Mouse (Mus musculus): ENCODE measurements around the gene Tbx3. TPM values are rescaled to one million over a fixed set of nuclear protein-coding genes. Genes with fewer than 3 reads are reported as not detected.

Gene Tbx3
- polyA plus RNA-seq, 1 experiment = 16.8 TPM

GRCm38 (mm10) chr5:119638300-119638699, 32.2 kb upstream of the Tbx3 start:
- no peaks in the 10 kb centered on the region for H3K4me1 ChIP-seq (ENCODE audit: control insufficient read depth, insufficient read depth, low read length)
- TF ChIP-seq CTCF (IDR thresholded peaks at IDR 0.05; ENCODE audit: borderline replicate concordance, insufficient read depth, low read length) = no peak
- no peak for TF ChIP-seq POLR2A (IDR thresholded peaks at IDR 0.05; ENCODE audit: low read depth, low read length)
- no peak overlapping the region for H3K4me3 ChIP-seq (ENCODE audit: insufficient read depth, low read length)
- H3K27ac ChIP-seq (ENCODE audit: insufficient read depth, low read length) = no peak overlapping the region

DNA sequence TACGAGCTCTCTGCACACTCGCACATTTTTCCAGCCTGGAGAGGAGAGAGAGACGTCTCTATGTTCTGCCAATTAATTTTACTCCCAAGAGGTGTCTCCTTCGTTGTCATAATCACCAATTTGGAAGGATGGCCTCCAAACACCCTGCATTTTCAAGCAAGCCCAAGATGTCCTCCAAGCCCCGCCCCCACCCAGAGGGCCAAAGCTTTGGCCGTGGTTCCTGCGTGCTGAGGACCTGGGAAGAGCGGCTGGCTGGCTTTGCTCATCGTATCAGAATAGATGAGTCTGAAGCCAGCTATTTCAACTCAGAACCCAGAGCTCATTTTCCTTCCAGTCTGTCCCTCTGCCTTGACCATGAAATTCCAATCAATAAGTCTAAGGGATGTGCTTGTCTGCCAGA, 29.4 kb upstream of the Tbx3 start:
- no peak overlapping the region for H3K27ac ChIP-seq (ENCODE audit: insufficient read depth, low read length)
- TF ChIP-seq CTCF (IDR thresholded peaks at IDR 0.05; ENCODE audit: borderline replicate concordance, insufficient read depth, low read length) (no peak), POLR2A (IDR thresholded peaks at IDR 0.05; ENCODE audit: low read depth, low read length) (no peak)
- H3K4me1 ChIP-seq (ENCODE audit: control insufficient read depth, insufficient read depth, low read length) = no peaks in the 10 kb centered on the region
- H3K4me3 ChIP-seq (ENCODE audit: insufficient read depth, low read length) = no peak overlapping the region

DNA sequence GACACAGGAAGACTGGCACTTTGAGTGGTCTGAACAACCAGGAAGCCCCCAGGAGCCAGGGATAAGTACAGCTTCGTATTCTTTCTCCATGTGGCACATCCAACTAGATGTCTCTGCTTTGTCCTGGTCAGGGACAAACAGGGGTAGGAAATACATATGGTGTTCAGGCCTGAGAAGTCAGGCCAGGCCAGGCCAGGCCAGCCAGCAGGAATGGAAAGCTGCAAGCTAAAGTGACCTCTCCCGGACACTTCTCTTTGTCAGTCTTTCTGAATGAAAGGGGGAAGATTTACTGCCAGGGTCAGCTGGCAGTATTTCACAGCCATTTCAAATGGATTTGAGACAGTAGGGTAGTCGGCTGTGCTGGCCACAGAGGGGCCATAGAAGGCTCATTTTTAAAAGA, 28.8 kb upstream of the Tbx3 start:
- H3K27ac ChIP-seq (ENCODE audit: insufficient read depth, low read length) = no peak overlapping the region
- H3K4me1 ChIP-seq (ENCODE audit: control insufficient read depth, insufficient read depth, low read length) = no peaks in the 10 kb centered on the region
- TF ChIP-seq POLR2A (IDR thresholded peaks at IDR 0.05; ENCODE audit: low read depth, low read length) = no peak
- no peak for TF ChIP-seq CTCF (IDR thresholded peaks at IDR 0.05; ENCODE audit: borderline replicate concordance, insufficient read depth, low read length)
- H3K4me3 ChIP-seq (ENCODE audit: insufficient read depth, low read length) = no peak overlapping the region

DNA sequence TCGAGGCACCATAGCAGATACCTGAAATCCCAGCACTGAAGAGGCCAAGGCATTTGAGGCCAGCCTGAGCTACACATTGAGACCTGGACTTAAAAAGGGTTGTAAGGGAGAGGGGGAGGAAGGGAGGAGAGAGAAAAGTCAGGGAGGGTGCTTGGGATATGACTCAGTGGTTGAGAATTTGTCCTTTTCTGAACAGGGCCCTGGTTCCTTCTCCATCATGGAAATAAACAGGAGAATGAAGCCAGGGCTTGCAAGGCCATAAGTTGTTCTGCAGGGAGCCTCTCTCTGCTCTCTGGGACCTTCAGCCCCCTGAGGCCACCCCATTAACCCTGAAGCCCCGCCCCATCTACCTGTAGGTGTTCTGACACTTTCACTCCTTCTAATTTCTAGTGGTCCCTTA, 23.5 kb upstream of the Tbx3 start:
- H3K4me3 ChIP-seq (ENCODE audit: insufficient read depth, low read length) = no peak overlapping the region
- no peak for TF ChIP-seq CTCF (IDR thresholded peaks at IDR 0.05; ENCODE audit: borderline replicate concordance, insufficient read depth, low read length)
- no peak for TF ChIP-seq POLR2A (IDR thresholded peaks at IDR 0.05; ENCODE audit: low read depth, low read length)
- H3K4me1 ChIP-seq (ENCODE audit: control insufficient read depth, insufficient read depth, low read length) = no peaks in the 10 kb centered on the region
- H3K27ac ChIP-seq (ENCODE audit: insufficient read depth, low read length) = no peak overlapping the region

DNA sequence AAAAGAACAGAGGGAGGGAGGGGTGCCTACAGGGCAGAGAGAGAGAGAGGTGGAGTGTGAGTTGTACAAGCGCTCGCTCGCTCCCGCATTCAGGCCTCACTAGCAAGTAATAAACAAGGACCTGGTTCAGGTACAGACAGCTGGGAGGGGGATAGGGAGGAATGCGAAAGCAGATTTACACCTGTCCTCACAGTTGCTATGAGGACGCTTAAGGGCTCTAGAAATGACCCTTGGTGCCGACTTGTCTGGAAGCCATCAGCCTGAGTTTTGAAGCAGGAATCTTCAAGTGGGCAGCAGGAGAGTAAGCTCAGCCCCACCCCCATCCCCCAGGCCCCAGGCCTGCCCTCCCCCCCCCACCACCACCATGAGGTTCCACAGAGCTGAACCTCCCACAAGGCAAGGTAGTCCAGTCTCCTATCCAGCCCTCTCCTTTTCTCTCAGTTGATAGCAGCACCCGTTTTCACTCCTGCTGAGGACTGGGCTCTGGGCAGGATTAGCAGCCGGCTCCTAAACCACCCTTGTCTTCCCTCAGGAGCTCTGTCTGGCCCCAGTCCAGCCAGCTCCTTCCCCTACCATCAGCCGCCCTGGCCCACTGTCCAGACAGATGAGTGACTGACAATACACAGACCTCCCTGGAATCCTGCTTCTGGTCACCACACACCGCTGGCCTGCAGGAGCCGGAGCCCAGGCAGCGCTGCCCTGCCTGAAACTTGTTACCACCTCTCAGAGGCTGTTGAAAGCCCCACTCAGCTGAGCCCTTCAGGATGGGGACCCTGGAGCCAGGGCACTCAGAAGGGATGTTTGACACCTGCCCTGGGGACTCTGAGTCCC, 19.1 kb upstream of the Tbx3 start:
- TF ChIP-seq POLR2A (IDR thresholded peaks at IDR 0.05; ENCODE audit: low read depth, low read length) (no peak), CTCF (IDR thresholded peaks at IDR 0.05; ENCODE audit: borderline replicate concordance, insufficient read depth, low read length) (no peak)
- H3K4me3 ChIP-seq (ENCODE audit: insufficient read depth, low read length) = no peak overlapping the region
- H3K27ac ChIP-seq (ENCODE audit: insufficient read depth, low read length) = no peak overlapping the region
- H3K4me1 ChIP-seq (ENCODE audit: control insufficient read depth, insufficient read depth, low read length) = no peaks in the 10 kb centered on the region

DNA sequence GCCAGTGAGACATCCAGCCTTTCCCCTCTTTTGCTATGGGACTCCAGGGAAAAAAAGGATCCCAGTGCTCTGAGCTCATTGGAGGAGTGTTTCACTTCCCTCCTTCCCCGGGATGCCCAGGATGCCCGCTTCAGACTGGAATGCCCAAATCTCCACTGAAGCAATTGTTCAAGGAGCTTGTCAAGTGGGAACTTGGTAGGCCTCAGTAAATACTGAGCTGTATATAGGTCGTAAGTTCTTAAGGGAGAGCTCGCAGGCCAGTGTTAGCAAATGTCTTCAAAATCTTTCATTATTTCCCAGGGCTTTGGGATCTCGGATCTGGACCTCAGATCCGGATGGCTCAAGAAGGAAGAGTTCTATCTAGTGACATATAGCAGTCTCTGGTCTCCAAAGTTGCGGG, 14.1 kb upstream of the Tbx3 start:
- Histone ChIP-seq H3K4me3 (ENCODE audit: insufficient read depth, low read length) (no peak overlapping the region), H3K4me1 (ENCODE audit: control insufficient read depth, insufficient read depth, low read length) (no peaks in the 10 kb centered on the region), H3K27ac (ENCODE audit: insufficient read depth, low read length) (no peak overlapping the region)
- TF ChIP-seq CTCF (IDR thresholded peaks at IDR 0.05; ENCODE audit: borderline replicate concordance, insufficient read depth, low read length) = no peak
- no peak for TF ChIP-seq POLR2A (IDR thresholded peaks at IDR 0.05; ENCODE audit: low read depth, low read length)

DNA sequence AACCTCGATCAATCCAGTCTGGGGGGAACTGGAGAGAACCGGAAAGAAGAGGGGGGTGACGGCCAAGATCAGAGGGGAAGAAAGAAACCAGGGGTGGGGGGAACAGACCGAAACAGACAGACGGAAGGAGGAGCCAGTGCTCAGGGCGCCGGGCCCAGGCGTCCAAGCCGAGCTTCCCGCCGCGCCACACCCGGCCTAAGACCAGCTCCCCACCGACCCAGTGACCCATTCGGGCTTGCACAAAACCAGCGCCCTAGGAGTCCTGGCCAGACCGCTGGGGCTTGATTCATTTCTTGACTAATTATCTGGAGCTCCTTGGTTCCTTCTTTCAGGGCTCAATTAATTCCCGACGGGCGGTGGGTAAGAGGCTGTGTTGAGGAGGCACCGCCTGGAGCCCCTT, 13.6 kb upstream of the Tbx3 start:
- H3K27ac ChIP-seq (ENCODE audit: insufficient read depth, low read length) = no peak overlapping the region
- H3K4me3 ChIP-seq (ENCODE audit: insufficient read depth, low read length) = no peak overlapping the region
- no peaks in the 10 kb centered on the region for H3K4me1 ChIP-seq (ENCODE audit: control insufficient read depth, insufficient read depth, low read length)
- TF ChIP-seq POLR2A (IDR thresholded peaks at IDR 0.05; ENCODE audit: low read depth, low read length) = no peak
- TF ChIP-seq CTCF (IDR thresholded peaks at IDR 0.05; ENCODE audit: borderline replicate concordance, insufficient read depth, low read length) = no peak

- Histone ChIP-seq H3K4me3 (ENCODE audit: insufficient read depth, low read length) (no peak overlapping the region), H3K27ac (ENCODE audit: insufficient read depth, low read length) (no peak overlapping the region), H3K4me1 (ENCODE audit: control insufficient read depth, insufficient read depth, low read length) (no peaks in the 10 kb centered on the region)
- TF ChIP-seq CTCF (IDR thresholded peaks at IDR 0.05; ENCODE audit: borderline replicate concordance, insufficient read depth, low read length) (no peak), POLR2A (IDR thresholded peaks at IDR 0.05; ENCODE audit: low read depth, low read length) (no peak)
Measured at GRCm38 (mm10) chr5:119657362-119657761, 13.1 kb upstream of the Tbx3 start.

DNA sequence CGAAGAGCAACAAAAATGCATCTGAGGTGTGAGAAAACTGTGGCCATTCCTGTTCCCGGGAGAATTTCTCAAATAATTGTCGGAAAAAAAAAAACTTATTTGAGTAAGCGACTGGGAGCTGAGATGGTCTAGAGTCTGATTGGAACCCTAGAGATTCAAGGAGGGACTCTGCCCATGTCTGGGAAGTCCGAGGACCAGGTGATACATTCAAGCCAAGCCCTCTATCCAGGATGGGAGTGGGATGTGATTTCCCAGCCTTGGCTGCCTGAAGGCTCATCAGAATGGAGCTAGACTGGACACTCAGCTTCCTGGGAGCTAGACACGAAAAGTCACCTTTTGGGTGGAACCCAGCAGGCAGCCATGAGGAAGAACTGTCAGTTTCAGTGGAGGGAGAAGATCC, 12.7 kb upstream of the Tbx3 start:
- no peaks in the 10 kb centered on the region for H3K4me1 ChIP-seq (ENCODE audit: control insufficient read depth, insufficient read depth, low read length)
- no peak for TF ChIP-seq CTCF (IDR thresholded peaks at IDR 0.05; ENCODE audit: borderline replicate concordance, insufficient read depth, low read length)
- TF ChIP-seq POLR2A (IDR thresholded peaks at IDR 0.05; ENCODE audit: low read depth, low read length) = no peak
- H3K27ac ChIP-seq (ENCODE audit: insufficient read depth, low read length) = no peak overlapping the region
- H3K4me3 ChIP-seq (ENCODE audit: insufficient read depth, low read length) = no peak overlapping the region

DNA sequence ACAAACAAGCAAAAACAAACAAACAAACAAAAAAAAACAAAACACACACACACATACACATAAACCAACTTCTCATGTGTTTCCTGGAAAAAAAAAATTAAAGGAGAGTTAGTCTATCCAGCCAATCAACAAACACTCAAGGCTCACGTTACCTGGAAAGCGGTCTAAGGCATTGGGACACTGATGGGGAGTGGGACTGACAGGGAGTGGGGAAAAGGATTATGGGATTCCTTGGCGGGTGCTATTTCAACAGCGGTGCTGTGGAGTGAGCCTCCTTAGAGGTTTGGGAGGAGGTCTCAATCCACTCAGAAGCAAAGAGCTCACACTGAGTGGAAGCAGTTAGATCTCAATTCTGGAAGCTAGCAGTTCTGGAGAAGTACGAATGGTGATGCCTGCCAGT, 12.1 kb upstream of the Tbx3 start:
- no peak overlapping the region for H3K27ac ChIP-seq (ENCODE audit: insufficient read depth, low read length)
- H3K4me1 ChIP-seq (ENCODE audit: control insufficient read depth, insufficient read depth, low read length) = no peaks in the 10 kb centered on the region
- TF ChIP-seq CTCF (IDR thresholded peaks at IDR 0.05; ENCODE audit: borderline replicate concordance, insufficient read depth, low read length) = no peak
- TF ChIP-seq POLR2A (IDR thresholded peaks at IDR 0.05; ENCODE audit: low read depth, low read length) = no peak
- no peak overlapping the region for H3K4me3 ChIP-seq (ENCODE audit: insufficient read depth, low read length)

Data from embryonic fibroblast, embryonic 13.5 days (primary cell).